ENCODE assay signal across 17 mouse cellular contexts in genomic region chr1:61331456-61331855, GRCm38 (mm10).
"Had no signal": no experiment of that assay in that cellular context is flagged by ENCODE, and none has a peak within 500 bp of the region (broad histone marks: within the 10 kb centered on the region; RNA-seq: fewer than 3 reads in every experiment).

No protein-coding gene starts in this region.

- H3K9me3 ChIP-seq: midbrain, embryonic 10.5 days; midbrain, embryonic 13.5 days; midbrain, embryonic 15.5 days; neural tube, embryonic 13.5 days; neural tube, embryonic 15.5 days had no signal

- H3K4me1 ChIP-seq: midbrain, embryonic 13.5 days; midbrain, embryonic 15.5 days; neural tube, embryonic 13.5 days; neural tube, embryonic 15.5 days had no signal

- H3K9ac ChIP-seq: lung, embryonic 14.5 days; midbrain, embryonic 13.5 days; midbrain, embryonic 15.5 days; neural tube, embryonic 13.5 days; neural tube, embryonic 15.5 days had no signal

- ATAC-seq: midbrain, embryonic 13.5 days; midbrain, embryonic 15.5 days had no signal

- H3K27me3 ChIP-seq: midbrain, embryonic 13.5 days; midbrain, embryonic 15.5 days; neural tube, embryonic 13.5 days; neural tube, embryonic 15.5 days had no signal

- DNase-seq: lung, adult 18-20 months; lung, embryonic 14.5 days; lung, postnatal 10 days; lung, postnatal 4 days; right cerebral cortex, adult 18-20 months; right cerebral cortex, postnatal 25 days; right cerebral cortex, postnatal 4 days; spleen, adult 18-20 months; thymus, adult 18-20 months; thymus, postnatal 14 days; thymus, postnatal 36 days had no signal

- H3K4me3 ChIP-seq: midbrain, embryonic 10.5 days; midbrain, embryonic 13.5 days; midbrain, embryonic 15.5 days; myocyte; neural tube, embryonic 13.5 days; neural tube, embryonic 15.5 days had no signal

- H3K27ac ChIP-seq: midbrain, embryonic 10.5 days; midbrain, embryonic 13.5 days; midbrain, embryonic 15.5 days; neural tube, embryonic 13.5 days; neural tube, embryonic 15.5 days had no signal

- H3K36me3 ChIP-seq: midbrain, embryonic 10.5 days; midbrain, embryonic 13.5 days; midbrain, embryonic 15.5 days; neural tube, embryonic 13.5 days; neural tube, embryonic 15.5 days had no signal

- H3K4me2 ChIP-seq: lung, embryonic 14.5 days; midbrain, embryonic 13.5 days; midbrain, embryonic 15.5 days; neural tube, embryonic 13.5 days; neural tube, embryonic 15.5 days had no signal
